ENCODE assay signal across 8 mouse cellular contexts in genomic region chr2:164878509-164879227, GRCm38 (mm10). TPM values are rescaled to one million over a fixed set of nuclear protein-coding genes. Genes with fewer than 3 reads are reported as not detected.
A peak's percentile ranks its signal among the peaks of the same experiment; 100 is the strongest.
DNase-seq lines count a peak whose midpoint lies in the region; ATAC-seq lines count a peak whose summit lies in the region.

No protein-coding gene starts in this region.

- DNase-seq in B cell, adult 2 months, result peak; percentile 43 to 51
- peak; percentile 53 for DNase-seq in Muller cell, postnatal 12 days (ENCODE audit: inconsistent ontology term)
- DNase-seq in cerebellum, postnatal 25 days, result peak; percentile 69 to 77
- peak; percentile 73 for DNase-seq in gastrocnemius, postnatal 14 days
- peak; percentile 81 to 86 for DNase-seq in lung, adult 18-20 months
- peak; percentile 54 for DNase-seq in thymus, postnatal 25 days

- H3K27ac ChIP-seq in intestine, embryonic 16.5 days (ENCODE audit: low read length), result peak overlapping the region; percentile 100
- H3K27ac ChIP-seq in neural tube, embryonic 13.5 days (replicated peaks), result peak overlapping the region; percentile 100

- no peaks in the 10 kb centered on the region for H3K27me3 ChIP-seq in intestine, embryonic 16.5 days (replicated peaks; ENCODE audit: control insufficient read depth, insufficient read depth, low read length)
- H3K27me3 ChIP-seq in neural tube, embryonic 13.5 days, result no peaks in the 10 kb centered on the region

- H3K4me3 ChIP-seq in intestine, embryonic 16.5 days (ENCODE audit: low read length), result peak overlapping the region; percentile 87
- peak overlapping the region; percentile 95 for H3K4me3 ChIP-seq in neural tube, embryonic 13.5 days

- no peaks in the 10 kb centered on the region for H3K36me3 ChIP-seq in intestine, embryonic 16.5 days (ENCODE audit: control insufficient read depth, insufficient read depth, low read length)
- H3K36me3 ChIP-seq in neural tube, embryonic 13.5 days, result peaks cover 12% of the 10 kb centered on the region; the same call in 1 of the 2 replicates

- intact Hi-C loops in gastrocnemius, postnatal 14 days (cut with DNase I; ENCODE audit: low total_unique reads), result no loop called here

- peak overlapping the region; percentile 69 for H3K4me2 ChIP-seq in intestine, embryonic 16.5 days (ENCODE audit: low read depth, low read length)
- peak overlapping the region; percentile 99 for H3K4me2 ChIP-seq in neural tube, embryonic 13.5 days

- peak overlapping the region; percentile 100 for H3K9ac ChIP-seq in intestine, embryonic 16.5 days (ENCODE audit: low read depth, low read length)
- peak overlapping the region; percentile 100 for H3K9ac ChIP-seq in neural tube, embryonic 13.5 days

- H3K9me3 ChIP-seq in intestine, embryonic 16.5 days (ENCODE audit: control insufficient read depth, low read length), result no peaks in the 10 kb centered on the region
- no peaks in the 10 kb centered on the region for H3K9me3 ChIP-seq in neural tube, embryonic 13.5 days

- H3K4me1 ChIP-seq in intestine, embryonic 16.5 days (ENCODE audit: control insufficient read depth, insufficient read depth, low read length), result peaks cover 30% of the 10 kb centered on the region
- H3K4me1 ChIP-seq in neural tube, embryonic 13.5 days (replicated peaks), result peaks cover 57% of the 10 kb centered on the region

- ATAC-seq in intestine, embryonic 16.5 days, result peak; percentile 62
- peak; percentile 63 for ATAC-seq in neural tube, embryonic 13.5 days (ENCODE audit: low read depth)

- WGBS in intestine, embryonic 16.5 days, result 1% methylated on average over 28 of the region's 28 CpGs
- WGBS in neural tube, embryonic 13.5 days, result under 1% methylated on average over 28 of the region's 28 CpGs

RNA-seq across cellular contexts. Expression of gene Pcif1, which starts 0.4 kb away (rescaled TPM):
- 10 to 100 TPM; 22.2 to 26.6 TPM for total RNA-seq in gastrocnemius, postnatal 14 days (2021)
- 57.9 and 64.0 TPM in 2 replicates for polyA plus RNA-seq in intestine, embryonic 16.5 days (2015; fragmentation: Nextera tagmentation; extraction: Ambion mirVana)
- polyA plus RNA-seq in neural tube, embryonic 13.5 days (2015; fragmentation: Nextera tagmentation; extraction: Ambion mirVana), result 80.8 and 93.1 TPM in 2 replicates

RNA-seq across cellular contexts. Expression of gene Pltp, which starts 21.2 kb away (rescaled TPM):
- 10 to 100 TPM; 19.9 to 22.8 TPM for total RNA-seq in gastrocnemius, postnatal 14 days (2021)
- 31.4 and 31.5 TPM in 2 replicates for polyA plus RNA-seq in intestine, embryonic 16.5 days (2015; fragmentation: Nextera tagmentation; extraction: Ambion mirVana)
- polyA plus RNA-seq in neural tube, embryonic 13.5 days (2015; fragmentation: Nextera tagmentation; extraction: Ambion mirVana), result 126 and 132 TPM in 2 replicates

RNA-seq across cellular contexts. Expression of gene Zfp335, which starts 32.9 kb away (rescaled TPM):
- 1 to 10 TPM; 8.4 TPM for total RNA-seq in gastrocnemius, postnatal 14 days (2021)
- polyA plus RNA-seq in intestine, embryonic 16.5 days (2015; fragmentation: Nextera tagmentation; extraction: Ambion mirVana), result 9.6 and 10.5 TPM in 2 replicates
- 13.3 and 14.2 TPM in 2 replicates for polyA plus RNA-seq in neural tube, embryonic 13.5 days (2015; fragmentation: Nextera tagmentation; extraction: Ambion mirVana)

RNA-seq across cellular contexts. Expression of gene Neurl2, which starts 45.4 kb away (rescaled TPM):
- total RNA-seq in gastrocnemius, postnatal 14 days (2021), result 10 to 100 TPM; 44.8 to 49.4 TPM
- polyA plus RNA-seq in intestine, embryonic 16.5 days (2015; fragmentation: Nextera tagmentation; extraction: Ambion mirVana), result 6.1 and 7.5 TPM in 2 replicates
- polyA plus RNA-seq in neural tube, embryonic 13.5 days (2015; fragmentation: Nextera tagmentation; extraction: Ambion mirVana), result 4.9 and 5.4 TPM in 2 replicates

RNA-seq across cellular contexts. Expression of gene Ctsa, which starts 46.0 kb away (rescaled TPM):
- total RNA-seq in gastrocnemius, postnatal 14 days (2021), result 10 to 100 TPM; 51.4 to 55.2 TPM
- 418 and 551 TPM in 2 replicates for polyA plus RNA-seq in intestine, embryonic 16.5 days (2015; fragmentation: Nextera tagmentation; extraction: Ambion mirVana)
- 97.5 and 109 TPM in 2 replicates for polyA plus RNA-seq in neural tube, embryonic 13.5 days (2015; fragmentation: Nextera tagmentation; extraction: Ambion mirVana)

Comparison
In these comparisons a context has a peak if more than half of its experiments do, and no peak if none do; other contexts are left out.
1. Peak in every context shown above with its lines: DNase-seq, ATAC-seq, H3K4me3 ChIP-seq and H3K27ac ChIP-seq.